Mouse (Mus musculus): Measurements from ENCODE around the gene Tmem254a.
"Not testable (repeated sequence)": the region's sequence is repeated elsewhere in the genome, so short reads cannot be mapped to it uniquely, and the experiment has no call there.

The Tmem254a gene

GRCm38 (mm10) chr14:25927562-25927881, at the start of gene Tmem254a:
Gene Tmem254a (minus strand): TSS chr14:25927672.
- DNase-seq (ENCODE audit: low spot score) = not testable (repeated sequence)

GRCm38 (mm10) chr14:25957861-25958260, 30.4 kb upstream of the Tmem254a start:
- DNase-seq (ENCODE audit: low spot score) = not testable (repeated sequence)

GRCm38 (mm10) chr14:25938004-25938403, 10.5 kb upstream of the Tmem254a start, which contains the start of gene Cphx1:
Gene Cphx1 (plus strand): TSS chr14:25938304.
- DNase-seq (ENCODE audit: low spot score) = not testable (repeated sequence)

GRCm38 (mm10) chr14:25936867-25937630, 9.6 kb upstream of the Tmem254a start:
- not testable (repeated sequence) for DNase-seq (ENCODE audit: low spot score)

GRCm38 (mm10) chr14:25926814-25927561, 484 bp downstream of the Tmem254a start:
- not testable (repeated sequence) for DNase-seq (ENCODE audit: low spot score)

- DNase-seq (ENCODE audit: low spot score) = not testable (repeated sequence)
Measured at GRCm38 (mm10) chr14:25918427-25919170, 8.9 kb downstream of the Tmem254a start.

- DNase-seq (ENCODE audit: low spot score) = not testable (repeated sequence)
Measured at GRCm38 (mm10) chr14:25908976-25909375, 18.5 kb downstream of the Tmem254a start.

GRCm38 (mm10) chr14:25907272-25907671, 20.2 kb downstream of the Tmem254a start:
- DNase-seq (ENCODE audit: low spot score) = not testable (repeated sequence)

- DNase-seq (ENCODE audit: low spot score) = not testable (repeated sequence)
Measured at GRCm38 (mm10) chr14:25905243-25905642, 22.2 kb downstream of the Tmem254a start.

- not testable (repeated sequence) for DNase-seq (ENCODE audit: low spot score)
Measured at GRCm38 (mm10) chr14:25903000-25903399, 24.5 kb downstream of the Tmem254a start, which contains the start of gene Plac9a. Gene Plac9a (minus strand): TSS chr14:25903100.

- not testable (repeated sequence) for DNase-seq (ENCODE audit: low spot score)
Measured at GRCm38 (mm10) chr14:25895686-25896085, 31.8 kb downstream of the Tmem254a start.

- not testable (repeated sequence) for DNase-seq (ENCODE audit: low spot score)
Measured at GRCm38 (mm10) chr14:25894566-25894965, 32.9 kb downstream of the Tmem254a start.

GRCm38 (mm10) chr14:25885886-25886285, 41.6 kb downstream of the Tmem254a start:
- DNase-seq (ENCODE audit: low spot score) = not testable (repeated sequence)

- not testable (repeated sequence) for DNase-seq (ENCODE audit: low spot score)
Measured at GRCm38 (mm10) chr14:25881769-25882168, 45.7 kb downstream of the Tmem254a start.

- DNase-seq (ENCODE audit: low spot score) = not testable (repeated sequence)
Measured at GRCm38 (mm10) chr14:25876640-25877039, 50.8 kb downstream of the Tmem254a start.
